26 mouse cellular contexts compared by ENCODE assay signal in genomic region chr5:143406548-143406947, GRCm38 (mm10). TPM values are rescaled to one million over a fixed set of nuclear protein-coding genes. Genes with fewer than 3 reads are reported as not detected.
DNase-seq lines count a peak whose midpoint lies in the region; ATAC-seq and TF ChIP-seq lines count a peak whose summit lies in the region.
"Had no signal": no experiment of that assay in that cellular context is flagged by ENCODE, and none has a peak within 500 bp of the region (broad histone marks: within the 10 kb centered on the region; RNA-seq: fewer than 3 reads in every experiment).

No protein-coding gene starts in this region.

- H3K27me3 ChIP-seq in lung, embryonic 15.5 days: no peaks in the 10 kb centered on the region
- H3K27me3 ChIP-seq in liver, embryonic 15.5 days: no peaks in the 10 kb centered on the region
- H3K27me3 ChIP-seq in megakaryocyte, embryonic 14.5 days (replicated peaks): no peaks in the 10 kb centered on the region
- H3K27me3 ChIP-seq: forebrain, embryonic 13.5 days; heart, embryonic 15.5 days had no signal

- peaks cover 33% of the 10 kb centered on the region for H3K4me1 ChIP-seq in lung, embryonic 15.5 days
- peaks cover 88% of the 10 kb centered on the region for H3K4me1 ChIP-seq in liver, embryonic 15.5 days (replicated peaks)
- peaks cover 93% of the 10 kb centered on the region for H3K4me1 ChIP-seq in megakaryocyte, embryonic 14.5 days

- TF ChIP-seq CTCF in gastrocnemius, adult 2 months (IDR thresholded peaks at IDR 0.05): no peak

- no peak overlapping the region for H3K4me2 ChIP-seq in lung, embryonic 15.5 days
- peak overlapping the region; percentile 1; the same call in 1 of the 2 replicates for H3K4me2 ChIP-seq in liver, embryonic 15.5 days
- H3K4me2 ChIP-seq: forebrain, embryonic 13.5 days; heart, embryonic 11.5 days; heart, embryonic 15.5 days; hindbrain, embryonic 14.5 days had no signal

- intact Hi-C loops in gastrocnemius, adult 2 months (cut with DNase I): no loop called here

- no peak overlapping the region for H3K4me3 ChIP-seq in gastrocnemius, adult 2 months
- H3K4me3 ChIP-seq in lung, embryonic 15.5 days: no peak overlapping the region
- H3K4me3 ChIP-seq in liver, embryonic 15.5 days (replicated peaks): no peak overlapping the region
- H3K4me3 ChIP-seq in megakaryocyte, embryonic 14.5 days (replicated peaks): peak overlapping the region; percentile 50
- H3K4me3 ChIP-seq: embryonic facial prominence, embryonic 10.5 days; forebrain, embryonic 13.5 days; heart, embryonic 15.5 days; hindbrain, embryonic 10.5 days had no signal

- no peaks in the 10 kb centered on the region for H3K9me3 ChIP-seq in lung, embryonic 15.5 days
- H3K9me3 ChIP-seq in liver, embryonic 15.5 days (replicated peaks): no peaks in the 10 kb centered on the region
- no peaks in the 10 kb centered on the region for H3K9me3 ChIP-seq in megakaryocyte, embryonic 14.5 days
- H3K9me3 ChIP-seq: embryonic facial prominence, embryonic 10.5 days; forebrain, embryonic 13.5 days; heart, embryonic 15.5 days; hindbrain, embryonic 10.5 days had no signal

- 93% methylated on average over 9 of the region's 9 CpGs for WGBS in lung, embryonic 15.5 days
- WGBS in liver, embryonic 15.5 days (ENCODE audit: insufficient replicate concordance): 78% methylated on average over 9 of the region's 9 CpGs

- H3K9ac ChIP-seq in lung, embryonic 15.5 days: 0 out of 2 replicates have a peak overlapping the region, but pooled peaks have one; percentile 7
- H3K9ac ChIP-seq in liver, embryonic 15.5 days: no peak overlapping the region
- H3K9ac ChIP-seq: forebrain, embryonic 13.5 days; forebrain, postnatal 0 days; heart, embryonic 15.5 days; hindbrain, embryonic 14.5 days had no signal

- no peak for ATAC-seq in lung, embryonic 15.5 days (ENCODE audit: borderline replicate concordance, extremely low read depth, low FRiP score, low TSS enrichment)
- no peak for ATAC-seq in liver, embryonic 15.5 days (ENCODE audit: insufficient read depth)
- ATAC-seq: CD4-positive, CD25-positive, alpha-beta regulatory T cell, adult 4 months; forebrain, embryonic 13.5 days; forebrain, postnatal 0 days had no signal

- peak overlapping the region; percentile 35; the same call in 1 of the 2 replicates for H3K27ac ChIP-seq in gastrocnemius, adult 2 months
- H3K27ac ChIP-seq in lung, embryonic 15.5 days: no peak overlapping the region
- H3K27ac ChIP-seq in liver, embryonic 15.5 days (replicated peaks): no peak overlapping the region
- H3K27ac ChIP-seq: embryonic facial prominence, embryonic 10.5 days; forebrain, embryonic 13.5 days; heart, embryonic 15.5 days; hindbrain, embryonic 10.5 days; hindbrain, embryonic 14.5 days had no signal

- H3K36me3 ChIP-seq in lung, embryonic 15.5 days: peaks cover 31% of the 10 kb centered on the region
- H3K36me3 ChIP-seq in liver, embryonic 15.5 days (replicated peaks): peaks cover 46% of the 10 kb centered on the region
- peaks cover 56% of the 10 kb centered on the region for H3K36me3 ChIP-seq in megakaryocyte, embryonic 14.5 days (replicated peaks; ENCODE audit: low read length)

- DNase-seq in gastrocnemius, adult 2 months: no peak
- DNase-seq in gastrocnemius, adult 8-10 months (ENCODE audit: low spot score in 2 of 2): no peak
- no peak for DNase-seq in lung, postnatal 36 days
- DNase-seq in cerebellum, postnatal 4 days (ENCODE audit: low spot score in 2 of 2): no peak
- DNase-seq in adrenal gland, postnatal 25 days: no peak
- DNase-seq: adrenal gland, adult 8-10 months; B cell, adult 2 months; cerebellum, adult 11-12 months; cerebellum, adult 9-11 months; cerebellum, postnatal 36 days; forebrain, postnatal 0 days; gastrocnemius, postnatal 36 days; heart, adult 18-20 months; heart, postnatal 14 days had no signal

RNA-seq across cellular contexts. Expression of gene Kdelr2, which starts 2.9 kb away (rescaled TPM):
- 10 to 100 TPM; 33.1 to 37.6 TPM for total RNA-seq in gastrocnemius, adult 2 months (2021)
- total RNA-seq in gastrocnemius, adult 8-10 months (2022): 10 to 100 TPM; 31.4 to 36.1 (median 32.8) TPM
- polyA plus RNA-seq in lung, embryonic 15.5 days (2015; fragmentation: Nextera tagmentation; extraction: Ambion mirVana): 329 and 337 TPM in 2 replicates
- polyA plus RNA-seq in liver, embryonic 15.5 days (2015; fragmentation: Nextera tagmentation; extraction: Ambion mirVana): 134 and 140 TPM in 2 replicates
- 42.6 and 69.6 TPM in 2 replicates for polyA plus RNA-seq in megakaryocyte, embryonic 14.5 days (2012; ENCODE audit: insufficient read depth, low replicate concordance)
- total RNA-seq in adrenal gland, postnatal 25 days (2021): 91.4 and 91.9 TPM in 2 replicates

RNA-seq across cellular contexts. Expression of gene Grid2ip, which starts 49.4 kb away (rescaled TPM):
- total RNA-seq in gastrocnemius, adult 2 months (2021): not detected
- total RNA-seq in gastrocnemius, adult 8-10 months (2022): not detected
- polyA plus RNA-seq in lung, embryonic 15.5 days (2015; fragmentation: Nextera tagmentation; extraction: Ambion mirVana): 0.04 and 0.07 TPM in 2 replicates
- not detected in 2 replicates for polyA plus RNA-seq in liver, embryonic 15.5 days (2015; fragmentation: Nextera tagmentation; extraction: Ambion mirVana)
- not detected in 2 replicates for polyA plus RNA-seq in megakaryocyte, embryonic 14.5 days (2012; ENCODE audit: insufficient read depth, low replicate concordance)
- 0.73 and 0.95 TPM in 2 replicates for total RNA-seq in adrenal gland, postnatal 25 days (2021)
- total RNA-seq: gastrocnemius, adult 18-20 months; gastrocnemius, postnatal 36 days; heart, adult 18-20 months had no signal
- polyA plus RNA-seq: CD4-positive, CD25-positive, alpha-beta regulatory T cell, adult 4 months; G1E; heart, embryonic 15.5 days had no signal

RNA-seq across cellular contexts. Expression of gene Daglb, which starts 57.8 kb away (rescaled TPM):
- 1 to 10 TPM; 8.0 to 10.0 TPM for total RNA-seq in gastrocnemius, adult 2 months (2021)
- total RNA-seq in gastrocnemius, adult 8-10 months (2022): 10 to 100 TPM in 1 of 4 experiments, 1 to 10 TPM in 3; 9.5 to 11.2 (median 9.8) TPM
- 7.9 and 8.1 TPM in 2 replicates for polyA plus RNA-seq in lung, embryonic 15.5 days (2015; fragmentation: Nextera tagmentation; extraction: Ambion mirVana)
- polyA plus RNA-seq in liver, embryonic 15.5 days (2015; fragmentation: Nextera tagmentation; extraction: Ambion mirVana): 8.3 and 9.3 TPM in 2 replicates
- 5.3 and 8.6 TPM in 2 replicates for polyA plus RNA-seq in megakaryocyte, embryonic 14.5 days (2012; ENCODE audit: insufficient read depth, low replicate concordance)
- total RNA-seq in adrenal gland, postnatal 25 days (2021): 18.7 and 21.9 TPM in 2 replicates
